Mouse (Mus musculus): ENCODE data around the gene 4930449I24Rik. TPM values are rescaled to one million over a fixed set of nuclear protein-coding genes. Genes with fewer than 3 reads are reported as not detected.

4930449I24Rik gene
- polyA plus RNA-seq, 1 experiment from 2014 or later: not detected

Other genes with a start within 250 kb of the 4930449I24Rik start
- gene Wasf3, start 117.4 kb upstream of the 4930449I24Rik start, polyA plus RNA-seq (2015; fragmentation: Nextera tagmentation; extraction: Ambion mirVana): 0.45 and 0.50 TPM in 2 replicates
- gene Gm6408, start 20.4 kb upstream of the 4930449I24Rik start, polyA plus RNA-seq (2015; fragmentation: Nextera tagmentation; extraction: Ambion mirVana): not detected in 2 replicates
- gene Gm6370, start 11.0 kb upstream of the 4930449I24Rik start, polyA plus RNA-seq (2015; fragmentation: Nextera tagmentation; extraction: Ambion mirVana): not detected in 2 replicates
- gene Gm3402, start 11.7 kb downstream of the 4930449I24Rik start, polyA plus RNA-seq (2015; fragmentation: Nextera tagmentation; extraction: Ambion mirVana): not detected in 2 replicates
- not detected in 2 replicates for gene Gm3404, start 23.4 kb downstream of the 4930449I24Rik start, polyA plus RNA-seq (2015; fragmentation: Nextera tagmentation; extraction: Ambion mirVana)
- gene Gm3409, start 35.2 kb downstream of the 4930449I24Rik start, polyA plus RNA-seq (2015; fragmentation: Nextera tagmentation; extraction: Ambion mirVana): not detected in 2 replicates
- not detected in 2 replicates for gene Gm3415, start 53.7 kb downstream of the 4930449I24Rik start, polyA plus RNA-seq (2015; fragmentation: Nextera tagmentation; extraction: Ambion mirVana)
- 0.05 and 0.12 TPM in 2 replicates for gene Gpr12, start 82.8 kb downstream of the 4930449I24Rik start, polyA plus RNA-seq (2015; fragmentation: Nextera tagmentation; extraction: Ambion mirVana)